Mouse (Mus musculus) midbrain, embryonic 15.5 days (tissue): ENCODE results near the gene Krt87. TPM values are rescaled to one million over a fixed set of nuclear protein-coding genes. Genes with fewer than 3 reads are reported as not detected.

Experiments used
- ATAC-seq: fragments of 200-750 bp; cut with Nextera tagmentation; replicated peaks from 2 replicates; pipeline ENCODE4 v1.8.0; 2017; ENCODE audit warnings: moderate TSS enrichment
- H3K27ac ChIP-seq: fragments of 300-500 bp; sonication (generic); 2 replicates; pipeline ENCODE4 v1.5.1; 2015; ENCODE audit warnings: mild to moderate bottlenecking, inconsistent platforms
- H3K27me3 ChIP-seq: fragments of 300-500 bp; sonication (generic); replicated peaks from 2 replicates; pipeline ENCODE4 v1.6.1; 2015; ENCODE audit warnings: inconsistent platforms
- H3K36me3 ChIP-seq: fragments of 300-500 bp; sonication (generic); replicated peaks from 2 replicates; pipeline ENCODE4 v1.6.1; 2015; ENCODE audit warnings: inconsistent platforms
- H3K4me1 ChIP-seq: fragments of 300-500 bp; sonication (generic); 2 replicates; pipeline ENCODE4 v1.6.1; 2015; ENCODE audit warnings: inconsistent platforms
- H3K4me2 ChIP-seq: fragments of 300-500 bp; sonication (generic); 2 replicates; pipeline ENCODE4 v1.6.1; 2015; ENCODE audit warnings: inconsistent platforms, mild to moderate bottlenecking, moderate library complexity
- H3K4me3 ChIP-seq: fragments of 300-500 bp; sonication (generic); 2 replicates; pipeline ENCODE4 v1.5.1; 2015; ENCODE audit warnings: mild to moderate bottlenecking, inconsistent platforms
- H3K9ac ChIP-seq: fragments of 300-500 bp; sonication (generic); 2 replicates; pipeline ENCODE4 v1.6.1; 2015; ENCODE audit warnings: mild to moderate bottlenecking, inconsistent platforms
- H3K9me3 ChIP-seq: fragments of 300-500 bp; sonication (generic); 2 replicates; pipeline ENCODE4 v1.6.1; 2016; ENCODE audit warnings: inconsistent platforms
- WGBS: fragments of 180-500 bp; shearing (Covaris S2); methylation state at CpG from one replicate; pipeline ENCODE4 v1.1.7; 2015; ENCODE audit warnings: mixed read lengths; 5-methylcytosine and 5-hydroxymethylcytosine counted together
- polyA plus RNA-seq: library from polyadenylated mRNA; unstranded; fragments of >200 nt; fragmentation: Nextera tagmentation; extraction: Ambion mirVana; gene quantifications from 2 replicates; pipeline ENCODE4 v1.2.1, GENCODE M21; 2015

Krt87 gene
- polyA plus RNA-seq, 1 experiment from 2014 or later = 0.40 TPM

DNA sequence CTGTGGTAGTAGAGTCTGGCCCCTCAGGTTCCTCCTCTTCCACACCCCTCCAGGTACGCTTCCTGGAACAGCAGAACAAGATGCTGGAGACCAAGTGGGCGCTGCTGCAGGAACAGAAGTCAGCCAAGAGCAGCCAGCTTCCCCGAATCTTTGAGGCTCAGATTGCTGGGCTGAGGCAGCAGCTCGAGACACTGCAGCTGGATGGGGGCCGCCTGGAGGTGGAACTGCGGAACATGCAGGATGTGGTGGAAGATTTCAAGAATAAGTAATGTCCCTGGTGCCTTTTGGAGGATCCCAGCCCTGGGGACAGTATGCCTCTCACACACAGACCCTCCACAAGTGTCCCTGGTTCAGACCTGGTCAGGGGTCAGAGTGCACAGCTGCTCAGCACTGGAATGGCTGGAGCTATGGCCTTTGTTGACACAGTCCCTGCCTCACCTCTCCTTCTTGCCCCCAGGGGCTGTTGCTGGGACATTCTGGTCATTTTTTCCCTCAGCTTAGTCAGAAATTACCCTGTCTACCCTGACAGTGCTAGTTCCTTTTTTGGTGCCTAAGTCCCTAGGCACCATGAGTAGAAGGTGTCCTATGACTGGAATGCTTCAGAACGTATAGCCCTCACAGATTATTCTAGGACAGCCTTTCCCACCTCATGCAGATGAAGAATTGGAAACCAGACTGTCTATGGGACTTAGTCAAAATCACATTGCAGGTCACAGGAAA, 24.5 kb downstream of the Krt87 start:
- no peak overlapping the region for H3K4me2 ChIP-seq
- no peak overlapping the region for H3K4me3 ChIP-seq
- H3K4me1 ChIP-seq = peaks cover 3% of the 10 kb centered on the region; the same call in 1 of the 2 replicates
- no peak overlapping the region for H3K9ac ChIP-seq
- H3K27me3 ChIP-seq = peaks cover 10% of the 10 kb centered on the region
- 51% methylated on average over 7 of the region's 7 CpGs for WGBS
- H3K9me3 ChIP-seq = no peaks in the 10 kb centered on the region
- no peaks in the 10 kb centered on the region for H3K36me3 ChIP-seq
- no peak overlapping the region for H3K27ac ChIP-seq
- no peak for ATAC-seq

DNA sequence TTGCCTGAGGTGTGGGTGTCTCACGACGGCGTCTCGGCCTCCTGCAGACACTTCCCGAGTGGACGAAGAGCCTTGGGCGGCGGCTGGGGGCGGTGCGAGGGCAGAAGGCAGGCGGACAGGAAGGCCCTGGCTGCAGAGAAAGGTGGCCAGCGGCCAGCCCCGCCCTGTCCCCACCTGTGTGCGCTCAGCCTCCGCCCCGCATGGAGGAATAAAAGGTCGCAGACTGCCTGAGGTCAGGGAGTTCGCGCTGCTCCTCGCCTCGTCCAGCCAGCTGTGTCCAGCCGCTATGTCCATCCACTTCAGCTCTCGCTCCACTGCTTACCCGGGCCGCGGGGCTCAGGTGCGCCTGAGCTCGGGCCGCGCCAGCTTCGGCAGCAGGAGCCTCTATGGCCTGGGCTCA, 26.4 kb downstream of the Krt87 start:
- WGBS = 33% methylated on average over 31 of the region's 31 CpGs
- Histone ChIP-seq H3K4me2 (no peak overlapping the region), H3K9ac (no peak overlapping the region), H3K4me3 (no peak overlapping the region), H3K27ac (no peak overlapping the region), H3K27me3 (peaks cover 10% of the 10 kb centered on the region), H3K4me1 (peaks cover 3% of the 10 kb centered on the region; the same call in 1 of the 2 replicates), H3K36me3 (no peaks in the 10 kb centered on the region), H3K9me3 (no peaks in the 10 kb centered on the region)
- ATAC-seq = no peak

GRCm38 (mm10) chr15:101410775-101411174, 27.8 kb downstream of the Krt87 start, which contains the start of gene Krt7:
Gene Krt7 (plus strand): TSS chr15:101411043.
- WGBS = 54% methylated on average over 2 of the region's 2 CpGs

DNA sequence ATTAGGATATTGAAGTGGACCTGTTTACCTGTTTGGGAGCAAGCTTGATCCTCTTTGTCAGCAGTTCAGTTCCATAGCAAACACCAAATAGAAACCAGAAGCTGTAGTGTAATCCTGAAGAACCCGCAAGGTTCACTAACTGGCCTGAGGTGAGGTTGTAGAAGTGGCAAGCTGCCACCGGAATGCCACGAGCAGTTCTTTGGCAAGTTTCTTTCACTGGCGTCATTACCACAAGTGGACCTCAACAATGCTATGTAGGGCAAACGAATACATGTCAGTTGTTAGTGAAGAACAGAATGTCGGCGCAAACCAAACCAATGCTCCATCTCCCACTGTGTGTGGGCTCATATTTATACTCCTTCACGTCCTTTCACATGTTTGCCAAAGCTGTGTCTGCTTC, 40.3 kb downstream of the Krt87 start:
- WGBS = 85% methylated on average over 8 of the region's 8 CpGs
- Histone ChIP-seq H3K36me3 (no peaks in the 10 kb centered on the region), H3K9ac (no peak overlapping the region), H3K27ac (no peak overlapping the region), H3K27me3 (no peaks in the 10 kb centered on the region), H3K4me2 (no peak overlapping the region), H3K4me1 (no peaks in the 10 kb centered on the region), H3K4me3 (no peak overlapping the region), H3K9me3 (no peaks in the 10 kb centered on the region)
- ATAC-seq = no peak

More at GRCm38 (mm10) chr15:101410775-101411174, 27.8 kb downstream of the Krt87 start, which contains the start of gene Krt7:
- Histone ChIP-seq H3K27me3 (peaks cover 10% of the 10 kb centered on the region), H3K4me2 (no peak within 1 kb of the TSS), H3K9me3 (no peaks in the 10 kb centered on the region), H3K36me3 (no peaks in the 10 kb centered on the region), H3K9ac (no peak within 1 kb of the TSS), H3K27ac (no peak within 1 kb of the TSS), H3K4me3 (no peak within 1 kb of the TSS), H3K4me1 (peaks cover 3% of the 10 kb centered on the region; the same call in 1 of the 2 replicates)
- no peak for ATAC-seq

GRCm38 (mm10) chr15:101397683-101398082, 40.9 kb downstream of the Krt87 start:
- Histone ChIP-seq H3K4me2 (no peak overlapping the region), H3K4me1 (no peaks in the 10 kb centered on the region), H3K36me3 (no peaks in the 10 kb centered on the region), H3K9ac (no peak overlapping the region), H3K4me3 (no peak overlapping the region), H3K27me3 (no peaks in the 10 kb centered on the region), H3K9me3 (no peaks in the 10 kb centered on the region), H3K27ac (no peak overlapping the region)
- no peak for ATAC-seq
- WGBS = 90% methylated on average over 2 of the region's 2 CpGs

DNA sequence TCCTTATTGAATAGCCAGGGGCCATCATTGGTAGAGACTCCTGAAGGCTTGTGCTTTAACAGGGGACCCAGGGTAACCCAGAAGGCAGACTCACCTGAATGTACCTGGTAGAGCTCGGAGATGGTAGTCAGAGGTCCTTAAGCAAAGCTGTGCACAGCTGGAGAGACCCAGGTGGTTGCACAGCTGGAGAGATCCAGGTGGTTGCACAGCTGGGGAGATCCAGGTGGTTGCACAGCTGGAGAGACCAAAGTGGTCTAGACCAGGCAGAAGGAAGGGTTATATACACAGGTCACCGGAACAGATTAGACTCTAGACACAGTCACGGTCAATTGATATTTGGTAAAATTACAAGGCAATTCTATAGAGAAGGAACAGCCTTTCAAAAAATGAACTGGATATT, 41.7 kb downstream of the Krt87 start:
- 89% methylated on average over 3 of the region's 3 CpGs for WGBS
- H3K4me2 ChIP-seq = no peak overlapping the region

GRCm38 (mm10) chr15:101396466-101396865, 42.1 kb downstream of the Krt87 start:
- H3K27ac ChIP-seq = no peak overlapping the region
- no peaks in the 10 kb centered on the region for H3K4me1 ChIP-seq
- H3K9me3 ChIP-seq = no peaks in the 10 kb centered on the region
- WGBS = 80% methylated on average over 7 of the region's 7 CpGs
- no peak for ATAC-seq
- no peaks in the 10 kb centered on the region for H3K27me3 ChIP-seq
- H3K4me2 ChIP-seq = no peak overlapping the region
- no peak overlapping the region for H3K9ac ChIP-seq
- no peak overlapping the region for H3K4me3 ChIP-seq
- H3K36me3 ChIP-seq = no peaks in the 10 kb centered on the region

More for the DNA sequence above, 41.7 kb downstream of the Krt87 start:
- H3K9ac ChIP-seq = no peak overlapping the region
- no peak overlapping the region for H3K27ac ChIP-seq
- H3K4me3 ChIP-seq = no peak overlapping the region
- no peaks in the 10 kb centered on the region for H3K4me1 ChIP-seq
- no peaks in the 10 kb centered on the region for H3K36me3 ChIP-seq
- H3K27me3 ChIP-seq = no peaks in the 10 kb centered on the region
- H3K9me3 ChIP-seq = no peaks in the 10 kb centered on the region
- no peak for ATAC-seq

- Histone ChIP-seq H3K4me3 (no peak overlapping the region), H3K27me3 (no peaks in the 10 kb centered on the region), H3K4me1 (no peaks in the 10 kb centered on the region), H3K9me3 (no peaks in the 10 kb centered on the region), H3K27ac (no peak overlapping the region), H3K36me3 (no peaks in the 10 kb centered on the region), H3K4me2 (no peak overlapping the region), H3K9ac (no peak overlapping the region)
- no peak for ATAC-seq
- 63% methylated on average over 7 of the region's 7 CpGs for WGBS
Observed at GRCm38 (mm10) chr15:101394908-101395307, 43.7 kb downstream of the Krt87 start.

DNA sequence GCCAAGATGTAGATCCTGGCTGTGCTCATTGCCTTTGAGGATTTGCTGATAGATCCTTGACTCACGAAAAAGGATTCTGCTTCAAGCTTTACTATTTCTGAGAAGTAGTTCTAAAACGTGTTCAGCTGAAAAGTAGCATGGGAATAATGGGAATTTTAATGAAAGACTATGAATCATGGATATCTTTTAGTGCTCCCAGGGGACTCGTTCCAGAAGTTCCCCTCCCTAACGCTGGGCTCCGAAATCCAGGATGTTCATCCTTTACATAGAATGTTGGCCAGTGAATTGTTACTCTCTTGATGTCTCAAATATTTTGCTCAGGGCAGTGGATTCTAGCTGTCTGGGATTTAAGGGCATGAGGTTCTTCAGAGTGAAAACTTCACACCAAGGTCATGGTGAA, 46.4 kb downstream of the Krt87 start:
- Histone ChIP-seq H3K9ac (no peak overlapping the region), H3K4me2 (no peak overlapping the region), H3K4me3 (no peak overlapping the region), H3K36me3 (no peaks in the 10 kb centered on the region), H3K27me3 (no peaks in the 10 kb centered on the region), H3K4me1 (no peaks in the 10 kb centered on the region), H3K27ac (no peak overlapping the region), H3K9me3 (no peaks in the 10 kb centered on the region)
- no peak for ATAC-seq
- 84% methylated on average over 5 of the region's 5 CpGs for WGBS

- H3K27ac ChIP-seq = no peak overlapping the region
- no peak for ATAC-seq
- no peaks in the 10 kb centered on the region for H3K27me3 ChIP-seq
- WGBS = 90% methylated on average over 5 of the region's 5 CpGs
- no peaks in the 10 kb centered on the region for H3K9me3 ChIP-seq
- no peak overlapping the region for H3K4me2 ChIP-seq
- H3K4me1 ChIP-seq = no peaks in the 10 kb centered on the region
- no peaks in the 10 kb centered on the region for H3K36me3 ChIP-seq
- H3K4me3 ChIP-seq = no peak overlapping the region
- H3K9ac ChIP-seq = no peak overlapping the region
Observed at GRCm38 (mm10) chr15:101390203-101390602, 48.4 kb downstream of the Krt87 start.

DNA sequence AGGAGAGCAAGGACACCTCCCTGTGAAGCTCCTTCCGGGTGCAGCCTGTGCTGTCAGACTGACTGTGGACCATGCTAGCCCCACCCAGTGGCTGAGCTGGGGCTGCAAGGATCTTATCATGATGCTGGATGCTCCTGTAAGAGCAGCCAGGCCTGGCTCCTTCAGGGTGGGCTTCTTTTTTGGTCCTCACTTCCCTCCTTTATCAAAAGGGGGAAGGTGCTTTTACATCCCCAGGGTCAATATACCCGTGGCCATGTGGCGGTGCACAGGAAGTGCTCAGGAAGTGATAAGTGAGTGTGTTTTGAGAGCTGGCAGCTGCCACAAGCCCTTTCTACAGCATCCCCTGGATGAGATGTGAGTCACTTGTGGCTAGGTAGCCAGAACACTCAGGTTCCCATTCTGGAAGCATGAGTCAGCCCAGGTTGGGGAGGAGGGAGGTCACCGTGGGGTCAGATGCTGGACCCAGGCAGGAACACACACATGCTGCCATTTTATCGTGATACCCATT, 50.5 kb downstream of the Krt87 start:
- Histone ChIP-seq H3K4me2 (no peak overlapping the region), H3K4me1 (no peaks in the 10 kb centered on the region), H3K4me3 (no peak overlapping the region), H3K9ac (no peak overlapping the region), H3K27ac (no peak overlapping the region), H3K9me3 (no peaks in the 10 kb centered on the region), H3K36me3 (no peaks in the 10 kb centered on the region), H3K27me3 (no peaks in the 10 kb centered on the region)
- 63% methylated on average over 5 of the region's 5 CpGs for WGBS
- no peak for ATAC-seq

DNA sequence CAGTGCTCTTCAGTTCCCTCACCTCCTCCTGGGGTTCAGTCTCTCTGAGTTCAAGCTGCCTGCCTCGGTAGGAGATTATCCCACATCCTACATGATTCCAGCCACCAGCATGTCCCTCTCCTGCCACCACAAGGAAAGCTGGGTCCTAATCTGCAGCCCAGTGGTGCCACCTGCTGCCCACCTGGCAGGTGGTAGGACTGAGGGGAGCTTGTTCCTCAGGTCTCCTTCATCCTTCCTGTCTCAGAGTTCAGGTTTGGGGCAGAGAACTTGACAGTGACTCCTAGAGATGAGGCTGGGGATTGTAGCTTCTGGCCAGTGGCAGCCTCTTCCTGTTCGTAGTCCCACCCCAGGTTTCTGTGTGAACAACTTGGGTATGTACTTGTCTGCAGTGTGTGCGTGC, 51.4 kb downstream of the Krt87 start:
- Histone ChIP-seq H3K9ac (no peak overlapping the region), H3K27me3 (no peaks in the 10 kb centered on the region), H3K4me1 (no peaks in the 10 kb centered on the region), H3K27ac (no peak overlapping the region), H3K4me3 (no peak overlapping the region), H3K4me2 (no peak overlapping the region), H3K36me3 (no peaks in the 10 kb centered on the region), H3K9me3 (no peaks in the 10 kb centered on the region)
- no peak for ATAC-seq
- 56% methylated on average over 3 of the region's 3 CpGs for WGBS

- no peak overlapping the region for H3K27ac ChIP-seq
- WGBS = 90% methylated on average over 6 of the region's 6 CpGs
- ATAC-seq = no peak
- H3K4me1 ChIP-seq = no peaks in the 10 kb centered on the region
- H3K27me3 ChIP-seq = no peaks in the 10 kb centered on the region
- H3K9me3 ChIP-seq = no peaks in the 10 kb centered on the region
- no peak overlapping the region for H3K4me3 ChIP-seq
- H3K9ac ChIP-seq = no peak overlapping the region
- no peaks in the 10 kb centered on the region for H3K36me3 ChIP-seq
- no peak overlapping the region for H3K4me2 ChIP-seq
Observed at GRCm38 (mm10) chr15:101385064-101385463, 53.5 kb downstream of the Krt87 start.
